Mouse (Mus musculus): Measurements from ENCODE around the gene Ccnt1.

DNA sequence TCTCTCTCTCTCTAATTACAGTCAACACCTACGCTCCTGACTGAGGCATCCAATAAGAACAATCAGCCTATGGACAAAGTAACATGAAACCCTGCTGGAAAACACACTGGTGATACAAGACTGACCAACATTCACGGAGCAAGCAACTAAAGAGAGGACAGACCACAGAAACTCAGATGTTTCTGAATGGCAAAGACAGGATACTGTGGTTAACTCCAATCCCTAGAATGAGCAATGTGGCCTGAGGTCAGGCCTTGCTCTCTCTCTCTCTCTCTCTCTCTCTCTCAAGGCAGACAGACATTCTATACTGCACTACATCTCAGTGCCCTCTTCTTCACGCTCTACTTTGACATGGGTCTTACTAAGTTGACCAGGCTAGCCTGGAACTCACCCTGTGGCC is 49.5 kb downstream of the Ccnt1 start:
- no peak for TF ChIP-seq CTCF (IDR thresholded peaks at IDR 0.05; ENCODE audit: extremely low read depth, insufficient read length, insufficient replicate concordance, low read depth, low read length)
- TF ChIP-seq POLR2A (IDR thresholded peaks at IDR 0.05; ENCODE audit: low read depth, low read length): no peak

Measured in small intestine, adult 2 months (tissue).